Mouse (Mus musculus) midbrain, embryonic 16.5 days (tissue): Measurements from ENCODE around the gene Hist1h3a. TPM values are rescaled to one million over a fixed set of nuclear protein-coding genes. Genes with fewer than 3 reads are reported as not detected.

Experiments
- ATAC-seq: fragments of 200-750 bp; cut with Nextera tagmentation; 2 replicates; pipeline ENCODE4 v1.8.0; 2017; ENCODE audit warnings: moderate TSS enrichment
- H3K27ac ChIP-seq: fragments of 300-500 bp; sonication (generic); 2 replicates; pipeline ENCODE4 v1.5.1; 2014; ENCODE audit warnings: mild to moderate bottlenecking, low read length, mixed read lengths
- H3K27me3 ChIP-seq: fragments of 300-500 bp; sonication (generic); 2 replicates; pipeline ENCODE4 v1.6.1; 2014; ENCODE audit warnings: low read depth, low read length, mixed read lengths; ENCODE audit not compliant: control insufficient read depth, insufficient read depth
- H3K36me3 ChIP-seq: fragments of 300-500 bp; sonication (generic); 2 replicates; pipeline ENCODE4 v1.6.1; 2014; ENCODE audit warnings: mild to moderate bottlenecking, low read length, moderate library complexity, mixed read lengths; ENCODE audit not compliant: control insufficient read depth, insufficient read depth
- H3K4me1 ChIP-seq: fragments of 300-500 bp; sonication (generic); 2 replicates; pipeline ENCODE4 v1.6.1; 2014; ENCODE audit warnings: mild to moderate bottlenecking, low read length, mixed read lengths; ENCODE audit not compliant: control insufficient read depth, insufficient read depth
- H3K4me2 ChIP-seq: fragments of 300-500 bp; sonication (generic); 2 replicates; pipeline ENCODE4 v1.6.1; 2014; ENCODE audit warnings: mild to moderate bottlenecking, low read length, mixed read lengths
- H3K4me3 ChIP-seq: fragments of 300-500 bp; sonication (generic); 2 replicates; pipeline ENCODE4 v1.5.1; 2014; ENCODE audit warnings: low read depth, mild to moderate bottlenecking, low read length, moderate library complexity, mixed read lengths
- H3K9ac ChIP-seq: fragments of 300-500 bp; sonication (generic); 2 replicates; pipeline ENCODE4 v1.6.1; 2014; ENCODE audit warnings: low read depth, low read length, mixed read lengths
- H3K9me3 ChIP-seq: fragments of 300-500 bp; sonication (generic); replicated peaks from 2 replicates; pipeline ENCODE4 v1.6.1; 2014; ENCODE audit warnings: mild to moderate bottlenecking, low read length, mixed read lengths; ENCODE audit not compliant: control insufficient read depth, poor library complexity, severe bottlenecking
- WGBS: fragments of 180-500 bp; shearing (Covaris S2); extraction: QIAGEN DNeasy Blood & Tissue Kit; methylation state at CpG from one replicate; pipeline ENCODE4 v1.1.7; 2014; 5-methylcytosine and 5-hydroxymethylcytosine counted together
- polyA plus RNA-seq: library from polyadenylated mRNA; unstranded; fragments of >200 nt; fragmentation: Nextera tagmentation; extraction: Ambion mirVana; gene quantifications from 2 replicates; pipeline ENCODE4 v1.2.1, GENCODE M21; 2015

The Hist1h3a gene
- polyA plus RNA-seq, 1 experiment from 2014 or later: 0.40 TPM

DNA sequence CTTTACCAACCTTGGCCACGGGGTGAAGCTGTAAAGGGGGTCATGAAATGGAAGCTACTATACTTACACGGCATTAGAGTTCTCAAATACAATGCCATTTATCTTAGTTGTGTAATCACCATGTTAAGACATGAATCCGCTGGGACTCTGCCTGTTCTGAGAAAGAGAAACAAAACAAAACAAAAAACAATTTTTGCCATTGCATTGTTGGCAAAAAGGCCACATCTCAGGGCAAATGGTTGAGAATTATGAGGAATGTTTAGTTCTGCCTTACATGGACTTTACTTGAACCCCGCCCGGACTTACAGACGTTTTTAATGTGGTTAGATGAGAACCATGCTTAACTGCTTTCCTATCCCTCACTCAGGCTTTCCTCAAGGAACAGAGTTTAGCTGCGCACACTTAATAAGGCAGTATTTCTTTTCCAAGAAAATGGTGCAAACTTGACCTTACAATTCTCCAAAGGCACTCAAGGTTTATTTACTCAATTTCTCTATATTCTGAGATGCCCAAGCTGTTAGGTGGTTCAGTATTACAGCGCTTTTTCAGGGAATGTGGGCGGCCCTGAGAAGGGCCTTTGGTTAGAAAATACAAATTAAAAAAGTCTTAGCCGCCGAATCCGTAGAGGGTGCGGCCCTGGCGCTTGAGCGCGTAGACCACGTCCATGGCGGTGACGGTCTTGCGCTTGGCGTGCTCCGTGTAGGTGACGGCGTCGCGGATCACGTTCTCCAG lies 1.8 kb downstream of the Hist1h3a start:
- H3K27me3 ChIP-seq: no peaks in the 10 kb centered on the region
- peaks cover 30% of the 10 kb centered on the region for H3K4me1 ChIP-seq
- peak overlapping the region; percentile 57 for H3K9ac ChIP-seq
- peak; percentile 40 for ATAC-seq
- 2% methylated on average over 18 of the region's 27 CpGs for whole genome bisulfite sequencing
- peak overlapping the region; percentile 82 for H3K27ac ChIP-seq
- no peaks in the 10 kb centered on the region for H3K36me3 ChIP-seq
- H3K4me3 ChIP-seq: peak overlapping the region; percentile 44
- peak overlapping the region; percentile 82 for H3K4me2 ChIP-seq
- no peaks in the 10 kb centered on the region for H3K9me3 ChIP-seq

DNA sequence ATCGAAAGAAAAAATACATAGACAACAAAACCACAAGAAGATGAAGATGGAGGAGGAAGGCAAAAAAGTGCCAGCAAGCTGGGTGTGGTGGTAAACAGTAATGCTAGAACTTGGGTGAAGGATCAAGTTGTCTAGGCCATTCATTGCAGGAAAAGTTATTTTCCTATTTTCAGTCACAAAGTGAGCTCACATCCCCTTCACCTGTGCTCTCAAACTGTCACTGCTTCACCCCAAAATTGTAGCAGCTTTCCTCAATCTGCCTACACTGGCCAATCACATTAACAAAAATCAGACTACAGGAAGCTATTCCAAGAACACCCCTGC lies 2.3 kb downstream of the Hist1h3a start:
- H3K9me3 ChIP-seq: no peaks in the 10 kb centered on the region
- peak overlapping the region; percentile 44; the same call in 1 of the 2 replicates for H3K4me3 ChIP-seq
- WGBS: 71% methylated on average over 1 of the region's 1 CpGs
- H3K4me1 ChIP-seq: peaks cover 30% of the 10 kb centered on the region
- H3K27ac ChIP-seq: peak overlapping the region; percentile 82; the same call in 1 of the 2 replicates
- H3K27me3 ChIP-seq: no peaks in the 10 kb centered on the region
- no peaks in the 10 kb centered on the region for H3K36me3 ChIP-seq
- no peak for ATAC-seq
- H3K9ac ChIP-seq: no peak overlapping the region
- peak overlapping the region; percentile 82 for H3K4me2 ChIP-seq

DNA sequence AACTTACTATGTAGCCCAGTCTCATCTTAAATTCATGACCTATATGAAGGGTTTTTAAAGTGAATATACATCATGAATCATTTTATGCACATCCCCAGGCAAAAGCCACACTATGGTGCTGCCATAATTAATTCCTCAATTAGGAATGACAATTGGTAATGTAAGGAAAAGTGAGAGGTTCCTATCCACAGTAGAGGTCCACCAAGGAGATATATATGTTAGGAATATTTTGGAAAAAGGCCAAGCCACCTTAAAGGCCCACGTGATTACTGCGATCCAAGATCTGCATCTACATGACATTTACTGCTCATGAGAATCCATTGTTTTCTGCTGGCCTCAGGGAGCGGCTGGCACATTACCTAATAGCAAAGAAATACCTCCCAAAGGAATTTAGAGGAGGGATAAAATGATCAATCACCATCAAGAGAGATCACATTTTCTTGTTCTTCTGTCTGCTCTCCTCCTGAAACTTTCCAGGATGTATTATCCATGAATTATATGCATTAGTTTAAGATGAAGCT lies 2.9 kb downstream of the Hist1h3a start:
- H3K4me2 ChIP-seq: no peak overlapping the region
- no peak for ATAC-seq
- no peaks in the 10 kb centered on the region for H3K36me3 ChIP-seq
- no peaks in the 10 kb centered on the region for H3K9me3 ChIP-seq
- peaks cover 26% of the 10 kb centered on the region for H3K4me1 ChIP-seq
- 81% methylated on average over 3 of the region's 3 CpGs for WGBS
- H3K9ac ChIP-seq: no peak overlapping the region
- no peak overlapping the region for H3K4me3 ChIP-seq
- H3K27me3 ChIP-seq: no peaks in the 10 kb centered on the region
- no peak overlapping the region for H3K27ac ChIP-seq

DNA sequence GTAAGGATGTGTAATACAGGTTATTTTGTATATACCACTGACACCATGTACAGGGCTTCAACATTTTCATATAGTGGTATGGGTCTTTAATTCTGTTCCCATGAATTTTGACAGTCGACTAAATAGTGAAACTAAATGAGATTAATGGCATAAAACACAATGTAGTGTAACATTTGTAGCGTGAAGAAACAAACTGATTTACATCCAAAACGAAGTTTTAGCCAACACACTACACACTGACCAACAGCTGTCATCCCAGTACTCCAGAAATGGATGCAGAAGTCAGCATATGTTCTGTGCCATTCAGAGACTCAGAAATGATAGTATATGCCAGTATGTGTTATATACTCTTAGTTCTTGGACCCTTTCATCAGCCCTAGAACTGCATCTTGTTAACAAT lies 4.3 kb downstream of the Hist1h3a start:
- WGBS: 48% methylated on average over 3 of the region's 3 CpGs
- ATAC-seq: no peak

DNA sequence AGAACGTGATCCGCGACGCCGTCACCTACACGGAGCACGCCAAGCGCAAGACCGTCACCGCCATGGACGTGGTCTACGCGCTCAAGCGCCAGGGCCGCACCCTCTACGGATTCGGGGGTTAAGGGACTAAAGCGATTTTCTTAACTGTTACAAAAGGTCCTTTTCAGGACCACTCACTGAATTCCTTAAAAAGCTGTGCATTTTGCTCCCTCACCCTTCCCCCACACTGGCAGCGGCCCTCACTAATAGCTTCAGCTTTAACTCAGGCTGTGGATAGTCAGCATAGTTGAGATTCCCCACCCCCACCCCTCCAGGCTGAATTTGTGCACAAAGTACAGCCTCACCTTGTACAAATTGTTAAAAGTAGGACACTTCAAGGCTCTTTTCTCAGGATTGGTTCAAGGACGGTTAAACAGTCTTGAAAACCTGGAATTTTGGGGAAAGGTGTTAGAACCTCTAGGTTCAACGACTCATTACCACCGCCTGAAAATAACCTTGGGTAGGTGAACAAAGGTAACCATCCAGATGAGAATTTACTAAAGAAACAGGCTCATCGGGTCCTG lies 4.9 kb downstream of the Hist1h3a start:
- Histone ChIP-seq H3K9me3 (no peaks in the 10 kb centered on the region), H3K4me2 (peak overlapping the region; percentile 71), H3K9ac (peak overlapping the region; percentile 23), H3K36me3 (no peaks in the 10 kb centered on the region), H3K4me1 (peaks cover 17% of the 10 kb centered on the region), H3K4me3 (peak overlapping the region; percentile 43), H3K27me3 (no peaks in the 10 kb centered on the region), H3K27ac (peak overlapping the region; percentile 77)
- WGBS: under 1% methylated on average over 14 of the region's 23 CpGs
- no peak; the same call in 1 of the 2 replicates for ATAC-seq

More for the DNA sequence above, 4.3 kb downstream of the Hist1h3a start:
- H3K27me3 ChIP-seq: no peaks in the 10 kb centered on the region
- no peaks in the 10 kb centered on the region for H3K9me3 ChIP-seq
- H3K4me2 ChIP-seq: no peak overlapping the region
- H3K4me3 ChIP-seq: no peak overlapping the region
- peaks cover 17% of the 10 kb centered on the region for H3K4me1 ChIP-seq
- H3K36me3 ChIP-seq: no peaks in the 10 kb centered on the region
- no peak overlapping the region for H3K9ac ChIP-seq
- no peak overlapping the region for H3K27ac ChIP-seq

DNA sequence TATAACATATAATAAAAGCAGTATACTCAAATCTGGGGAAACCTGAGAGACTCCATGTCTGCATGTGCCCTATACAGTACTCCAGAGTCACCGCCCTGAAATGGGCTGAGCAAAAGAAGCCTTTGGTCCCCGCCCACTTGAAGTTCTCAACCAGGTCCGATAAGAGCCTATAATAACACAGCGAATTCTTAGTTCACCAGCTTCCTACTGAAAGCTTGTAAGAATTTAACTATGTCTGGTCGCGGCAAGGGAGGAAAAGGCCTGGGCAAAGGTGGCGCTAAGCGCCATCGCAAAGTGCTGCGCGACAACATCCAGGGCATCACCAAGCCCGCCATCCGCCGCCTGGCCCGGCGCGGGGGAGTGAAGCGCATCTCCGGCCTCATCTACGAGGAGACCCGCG lies 5.4 kb downstream of the Hist1h3a start, which contains the start of gene Hist1h4b:
Gene Hist1h4b, plus strand, starts transcription at position 224 of the 400 bp plus-strand sequence.
- peak; percentile 77 for ATAC-seq
- Histone ChIP-seq H3K4me2 (peak within 1 kb of the TSS; percentile 71), H3K4me1 (peaks cover 18% of the 10 kb centered on the region), H3K9me3 (no peaks in the 10 kb centered on the region), H3K36me3 (no peaks in the 10 kb centered on the region), H3K4me3 (peak within 1 kb of the TSS; percentile 43), H3K9ac (peak within 1 kb of the TSS; percentile 23), H3K27me3 (no peaks in the 10 kb centered on the region), H3K27ac (peak within 1 kb of the TSS; percentile 77)
- 0% methylated on average over 17 of the region's 22 CpGs for WGBS

DNA sequence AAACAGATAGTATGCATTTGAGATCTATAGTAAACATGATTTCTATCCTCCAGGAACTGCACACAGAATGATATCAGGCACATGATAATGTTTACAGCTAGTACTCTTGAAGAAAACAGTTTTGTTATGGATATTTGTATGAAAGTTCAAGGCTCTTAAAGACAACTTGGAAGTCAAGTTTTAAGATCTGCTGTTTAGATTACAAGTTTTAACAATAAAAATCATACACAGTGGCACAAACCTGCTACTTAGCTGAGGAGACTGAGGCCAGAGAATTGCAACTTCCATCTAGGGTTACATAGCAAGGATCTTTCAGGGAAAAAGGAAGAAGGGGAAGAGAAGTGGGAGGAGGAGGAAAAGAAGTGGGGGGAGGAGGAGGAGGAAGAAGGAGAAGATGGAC lies 7.2 kb downstream of the Hist1h3a start:
- no peaks in the 10 kb centered on the region for H3K9me3 ChIP-seq
- H3K27ac ChIP-seq: no peak overlapping the region
- no peak overlapping the region for H3K4me2 ChIP-seq
- H3K36me3 ChIP-seq: no peaks in the 10 kb centered on the region
- no peak overlapping the region for H3K9ac ChIP-seq
- peaks cover 17% of the 10 kb centered on the region for H3K4me1 ChIP-seq
- no peak overlapping the region for H3K4me3 ChIP-seq
- ATAC-seq: no peak
- no peaks in the 10 kb centered on the region for H3K27me3 ChIP-seq

DNA sequence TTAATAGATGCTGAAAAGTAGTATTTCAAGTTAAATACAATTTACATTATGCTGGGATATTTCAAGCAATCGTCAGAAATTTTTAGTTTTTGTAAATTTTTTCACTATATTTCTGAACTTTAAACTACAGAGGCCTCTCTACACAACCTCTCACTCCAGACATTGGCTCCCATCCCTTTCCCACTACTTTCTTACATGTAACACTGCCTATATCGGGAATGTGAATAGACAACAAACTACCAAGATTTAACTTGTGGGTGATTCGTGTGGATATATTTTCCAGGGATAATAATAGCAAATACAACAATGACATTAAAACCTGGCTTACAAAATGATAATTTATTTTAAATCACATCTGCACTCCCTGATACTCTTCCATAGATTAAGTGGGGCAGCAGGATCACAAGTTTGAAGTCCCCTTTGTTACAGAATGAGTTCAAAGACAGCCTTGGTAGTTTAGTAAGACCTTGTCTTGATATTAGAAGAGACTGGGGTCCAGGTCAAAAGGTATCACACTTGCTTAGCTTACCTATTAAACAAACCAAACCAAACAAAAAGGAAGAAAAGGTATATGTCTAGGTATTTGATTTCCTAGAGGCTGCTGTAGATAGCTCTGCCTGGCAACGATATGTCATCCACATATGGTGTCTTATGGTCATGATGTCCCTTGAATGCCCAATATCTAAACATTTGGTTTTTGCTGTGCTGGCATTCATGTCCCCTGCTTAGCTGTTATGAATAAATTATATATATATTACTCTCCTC lies 8.7 kb downstream of the Hist1h3a start:
- peaks cover 14% of the 10 kb centered on the region for H3K4me1 ChIP-seq
- no peak overlapping the region for H3K9ac ChIP-seq
- H3K4me3 ChIP-seq: no peak overlapping the region
- H3K36me3 ChIP-seq: no peaks in the 10 kb centered on the region
- no peak overlapping the region for H3K4me2 ChIP-seq
- ATAC-seq: no peak
- H3K27ac ChIP-seq: no peak overlapping the region
- H3K27me3 ChIP-seq: no peaks in the 10 kb centered on the region
- no peaks in the 10 kb centered on the region for H3K9me3 ChIP-seq
- 59% methylated on average over 4 of the region's 4 CpGs for WGBS
